Mouse (Mus musculus) neutrophil, adult 83 days (primary cell): Measurements from ENCODE around the gene Trappc10. TPM values are rescaled to one million over a fixed set of nuclear protein-coding genes. Genes with fewer than 3 reads are reported as not detected.

Source experiments
- total RNA-seq, 2 experiments: library from RNA; stranded (reverse); gene quantifications; one replicate each; pipeline ENCODE4 v1.2.4; 2023

Gene Trappc10
- total RNA-seq, result 10 to 100 TPM; 53.6 to 62.3 TPM

DNA sequence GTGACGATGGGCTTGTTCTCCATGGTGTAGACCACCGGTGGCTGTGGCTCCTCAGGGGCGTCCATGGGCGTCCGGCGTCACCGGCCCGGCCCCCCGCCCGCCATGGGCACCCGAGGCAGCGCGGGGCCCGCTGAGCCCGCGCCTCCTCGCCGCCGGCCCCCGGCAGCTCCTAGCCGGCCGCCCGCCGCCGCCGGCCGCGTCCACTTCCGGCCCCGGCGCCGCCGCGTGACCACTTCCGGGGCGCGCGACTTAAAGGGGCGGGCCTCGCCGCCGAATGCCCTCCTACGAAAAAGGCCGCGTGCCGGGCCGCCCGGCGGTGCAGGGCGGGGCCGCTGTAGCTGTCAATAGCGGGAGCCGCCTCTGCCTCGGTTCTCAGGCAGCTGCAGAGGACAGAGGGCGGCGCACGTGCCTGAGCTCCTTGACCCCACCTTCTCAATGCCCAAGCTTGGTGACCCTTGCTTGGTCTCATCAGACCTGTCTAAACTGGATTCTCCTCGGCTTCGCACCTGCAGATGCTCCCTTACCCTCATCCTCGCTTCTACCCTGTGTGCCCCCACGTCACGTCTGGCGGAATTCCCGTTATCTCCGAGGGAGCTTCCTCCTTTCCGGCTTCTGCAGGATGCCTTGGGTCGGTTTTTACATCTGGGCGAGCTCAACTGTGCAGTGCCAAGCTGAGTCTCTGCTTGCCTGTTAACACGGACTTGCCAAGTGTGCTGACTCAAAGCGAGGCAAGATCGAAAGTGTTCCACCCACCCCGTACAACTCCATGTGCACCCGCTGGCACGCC lies at the start of gene Trappc10:
TSS of gene Trappc10 (minus strand) at position 204 of the 787 bp plus-strand sequence.

DNA sequence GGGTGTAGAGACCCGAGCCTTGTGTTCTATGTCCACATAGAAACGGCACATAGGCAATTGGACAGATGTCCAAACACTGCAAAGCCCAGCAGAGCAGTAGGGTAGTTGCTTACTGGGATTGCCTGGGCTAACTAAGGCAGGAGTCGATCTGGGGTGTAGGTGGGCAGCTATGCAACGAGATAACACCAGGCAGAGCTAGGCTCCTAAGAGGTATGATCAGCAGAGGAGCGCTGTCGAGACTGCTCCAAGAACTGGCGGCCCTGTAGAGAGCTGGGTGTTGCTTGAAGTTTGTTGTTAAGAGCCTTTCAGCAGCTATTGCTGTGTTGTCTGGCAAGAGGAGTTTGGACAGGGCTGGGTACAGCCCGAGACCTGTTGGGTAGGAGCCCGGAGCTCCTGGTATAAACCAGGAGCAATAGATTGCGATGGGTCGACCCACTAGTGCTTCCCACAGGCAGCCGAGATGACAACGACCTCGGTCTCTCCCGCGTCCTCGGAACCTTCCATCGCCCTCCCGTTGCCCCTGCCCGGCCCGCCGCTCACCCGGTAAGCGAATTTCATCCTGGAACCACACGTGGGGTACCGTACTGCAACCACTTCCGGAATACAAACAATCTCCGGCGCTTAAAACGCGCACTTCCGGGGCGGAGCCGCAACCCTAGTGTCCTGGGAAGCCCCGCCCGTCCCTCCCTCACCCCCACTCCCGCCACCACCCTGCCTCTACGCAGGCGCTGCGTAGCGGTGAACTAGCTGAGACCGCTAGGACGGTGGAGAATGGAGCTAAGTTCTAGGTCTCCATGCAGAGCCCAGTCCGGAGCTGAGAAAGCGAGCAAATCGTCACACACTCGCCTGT lies 59.7 kb downstream of the Trappc10 start, which contains the start of gene Pwp2:
TSS of gene Pwp2 (minus strand) at position 619 of the 850 bp plus-strand sequence.

DNA sequence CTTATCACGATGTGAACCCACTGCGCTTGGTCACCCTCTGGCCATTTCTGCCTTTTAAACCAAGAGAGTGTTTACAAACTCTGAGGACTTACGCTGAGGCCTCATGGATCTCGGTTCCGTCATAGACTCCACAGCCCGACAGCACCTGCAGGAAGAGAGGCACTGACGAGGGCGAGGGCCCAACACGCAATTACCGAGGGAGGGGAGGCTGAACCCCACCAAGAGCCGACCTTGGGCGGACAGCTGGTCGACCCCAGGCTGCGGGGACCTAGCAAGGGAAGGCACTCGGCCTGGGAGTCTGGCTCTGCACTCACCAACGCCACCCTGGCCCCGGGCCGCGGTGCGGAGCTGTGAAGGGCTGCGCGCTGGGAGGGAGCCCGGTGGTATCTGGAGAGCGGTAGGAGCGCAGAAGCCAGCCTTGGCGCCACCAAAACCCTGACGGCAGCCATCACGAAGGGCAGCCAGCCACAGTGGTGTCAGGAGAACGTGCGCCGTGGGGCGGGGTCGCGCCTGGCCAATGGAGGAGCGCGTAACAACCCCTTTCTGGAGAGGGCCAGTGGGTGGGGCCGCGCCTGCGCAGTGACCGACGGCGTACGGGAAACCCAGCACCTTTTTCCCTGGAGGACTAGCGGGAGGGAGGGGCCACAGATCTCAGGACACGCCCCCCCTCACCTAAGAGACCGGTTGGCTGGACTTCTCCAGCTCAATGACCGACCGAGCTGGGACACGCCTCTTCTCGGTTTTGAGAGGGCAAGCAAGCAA lies 75.0 kb downstream of the Trappc10 start, which contains the start of gene D10Jhu81e:
TSS of gene D10Jhu81e (minus strand) at position 502 of the 762 bp plus-strand sequence.

Other genes starting within 250 kb of the Trappc10 start
- 10 to 100 TPM; 27.1 to 40.2 TPM for gene Pfkl, start 234.6 kb downstream of the Trappc10 start, total RNA-seq
- 1 to 10 TPM; 1.4 to 1.8 TPM for gene Dnmt3l, start 202.7 kb downstream of the Trappc10 start, total RNA-seq
- not detected for gene Aire, start 201.0 kb downstream of the Trappc10 start, total RNA-seq
- 10 to 100 TPM; 48.0 to 48.3 TPM for gene Icosl, start 175.3 kb downstream of the Trappc10 start, total RNA-seq
- gene D10Jhu81e, start 74.9 kb downstream of the Trappc10 start, total RNA-seq, result 10 to 100 TPM; 23.3 to 27.2 TPM
- gene Pwp2, start 59.5 kb downstream of the Trappc10 start, total RNA-seq, result 1 to 10 TPM; 4.9 to 5.7 TPM
- gene Agpat3, start 107.8 kb upstream of the Trappc10 start, total RNA-seq, result 1 to 10 TPM; 4.1 to 6.0 TPM
- gene Rrp1, start 168.4 kb upstream of the Trappc10 start, total RNA-seq, result 10 to 100 TPM; 94.0 to 94.5 TPM
- 10 to 100 TPM; 87.7 to 97.9 TPM for gene Cstb, start 181.0 kb upstream of the Trappc10 start, total RNA-seq
- 10 to 100 TPM; 10.4 to 15.1 TPM for gene Pdxk, start 220.3 kb upstream of the Trappc10 start, total RNA-seq